Mouse (Mus musculus): ENCODE measurements around the gene Tex264.

- no peak for TF ChIP-seq CTCF (IDR thresholded peaks at IDR 0.05; ENCODE audit: control insufficient read depth, insufficient read depth, low read length)
- no peak for TF ChIP-seq POLR2A (IDR thresholded peaks at IDR 0.05; ENCODE audit: borderline replicate concordance, control insufficient read depth, low read depth, low read length)
These were observed 30.5 kb upstream of the Tex264 start for GRCm38 (mm10) chr9:106716232-106716631.

Measured in bone marrow, adult 2 months (tissue).